Mouse (Mus musculus): ENCODE results near the gene Cfap54. TPM values are rescaled to one million over a fixed set of nuclear protein-coding genes. Genes with fewer than 3 reads are reported as not detected.

The Cfap54 gene
- total and polyA plus RNA-seq, 2 experiments from 2014 or later, result 3.0 to 5.2 TPM

DNA sequence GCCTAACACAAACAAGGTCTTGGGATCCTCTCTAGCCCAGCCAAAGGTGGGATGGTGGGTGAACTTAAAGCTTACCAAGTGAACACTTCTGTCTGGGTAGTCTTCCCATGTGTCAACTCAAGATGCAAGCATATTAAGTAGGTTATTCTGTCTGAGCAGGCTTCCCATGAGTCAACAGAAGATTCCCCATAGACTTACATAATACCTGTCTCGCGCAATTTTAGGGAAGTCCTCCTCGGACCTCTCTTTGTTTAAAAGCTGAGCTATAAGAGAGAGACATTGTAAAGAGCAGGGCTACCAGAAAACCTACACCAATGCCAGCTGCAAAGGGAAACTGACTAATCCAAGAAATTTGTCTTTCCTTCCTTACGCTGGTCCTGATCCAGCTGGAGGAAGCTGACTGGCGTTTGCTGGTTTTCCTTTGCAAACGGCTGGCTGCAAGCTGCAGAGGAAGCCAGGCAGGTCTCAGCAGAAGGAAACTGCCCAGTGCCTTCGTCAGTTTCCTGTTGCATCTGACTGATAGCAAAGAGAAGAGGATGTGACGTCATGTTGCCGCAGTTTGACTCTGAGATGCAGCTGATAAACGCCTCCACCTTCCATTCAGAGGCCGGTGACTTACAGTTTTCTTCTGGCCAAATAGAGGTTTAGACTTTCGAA, 42.7 kb upstream of the Cfap54 start:
- no peak overlapping the region for H3K9ac ChIP-seq (replicated peaks; ENCODE audit: low read length)
- H3K27ac ChIP-seq, result no peak overlapping the region
- DNase-seq (ENCODE audit: low spot score) (peak; percentile 24), ATAC-seq (no peak)
- H3K36me3 ChIP-seq (ENCODE audit: insufficient read depth, low read length), result no peaks in the 10 kb centered on the region
- no peaks in the 10 kb centered on the region for H3K4me1 ChIP-seq (ENCODE audit: insufficient read depth, low read length)
- H3K27me3 ChIP-seq (ENCODE audit: insufficient read depth, low read length), result no peaks in the 10 kb centered on the region
- WGBS, result 71% methylated on average over 12 of the region's 12 CpGs
- H3K4me3 ChIP-seq (ENCODE audit: low read length), result no peak overlapping the region
- no peaks in the 10 kb centered on the region for H3K9me3 ChIP-seq (ENCODE audit: low read length)
- no peak for TF ChIP-seq CTCF (IDR thresholded peaks at IDR 0.05; ENCODE audit: low read depth)
- H3K4me2 ChIP-seq (ENCODE audit: low read depth, low read length), result no peak overlapping the region

DNA sequence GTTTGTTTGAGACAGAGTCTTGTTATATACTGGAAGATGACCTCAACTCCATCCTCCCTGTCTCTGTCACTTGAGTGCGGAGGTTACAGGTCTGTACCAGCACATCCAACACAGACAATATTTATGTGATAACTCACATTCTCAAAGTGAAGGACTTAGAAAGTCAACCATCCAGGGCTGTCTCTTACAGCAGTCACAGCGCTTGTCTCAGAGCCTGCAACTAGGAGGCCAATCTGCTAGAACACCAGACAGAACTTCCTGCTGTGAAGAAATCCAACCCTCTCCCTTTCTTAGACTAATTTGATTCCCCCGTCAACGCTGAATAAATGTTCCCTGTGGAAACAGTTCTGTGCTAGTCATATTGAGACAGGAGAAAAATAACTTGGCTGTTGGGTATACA, 41.9 kb upstream of the Cfap54 start:
- no peak overlapping the region for H3K27ac ChIP-seq
- 59% methylated on average over 4 of the region's 4 CpGs for WGBS
- DNase-seq (ENCODE audit: low spot score) (no peak), ATAC-seq (no peak)
- no peak overlapping the region for H3K4me3 ChIP-seq (ENCODE audit: low read length)
- no peaks in the 10 kb centered on the region for H3K4me1 ChIP-seq (ENCODE audit: insufficient read depth, low read length)
- H3K27me3 ChIP-seq (ENCODE audit: insufficient read depth, low read length), result no peaks in the 10 kb centered on the region
- H3K9ac ChIP-seq (replicated peaks; ENCODE audit: low read length), result no peak overlapping the region
- no peaks in the 10 kb centered on the region for H3K36me3 ChIP-seq (ENCODE audit: insufficient read depth, low read length)
- H3K9me3 ChIP-seq (ENCODE audit: low read length), result no peaks in the 10 kb centered on the region
- no peak overlapping the region for H3K4me2 ChIP-seq (ENCODE audit: low read depth, low read length)
- TF ChIP-seq CTCF (IDR thresholded peaks at IDR 0.05; ENCODE audit: low read depth), result no peak

DNA sequence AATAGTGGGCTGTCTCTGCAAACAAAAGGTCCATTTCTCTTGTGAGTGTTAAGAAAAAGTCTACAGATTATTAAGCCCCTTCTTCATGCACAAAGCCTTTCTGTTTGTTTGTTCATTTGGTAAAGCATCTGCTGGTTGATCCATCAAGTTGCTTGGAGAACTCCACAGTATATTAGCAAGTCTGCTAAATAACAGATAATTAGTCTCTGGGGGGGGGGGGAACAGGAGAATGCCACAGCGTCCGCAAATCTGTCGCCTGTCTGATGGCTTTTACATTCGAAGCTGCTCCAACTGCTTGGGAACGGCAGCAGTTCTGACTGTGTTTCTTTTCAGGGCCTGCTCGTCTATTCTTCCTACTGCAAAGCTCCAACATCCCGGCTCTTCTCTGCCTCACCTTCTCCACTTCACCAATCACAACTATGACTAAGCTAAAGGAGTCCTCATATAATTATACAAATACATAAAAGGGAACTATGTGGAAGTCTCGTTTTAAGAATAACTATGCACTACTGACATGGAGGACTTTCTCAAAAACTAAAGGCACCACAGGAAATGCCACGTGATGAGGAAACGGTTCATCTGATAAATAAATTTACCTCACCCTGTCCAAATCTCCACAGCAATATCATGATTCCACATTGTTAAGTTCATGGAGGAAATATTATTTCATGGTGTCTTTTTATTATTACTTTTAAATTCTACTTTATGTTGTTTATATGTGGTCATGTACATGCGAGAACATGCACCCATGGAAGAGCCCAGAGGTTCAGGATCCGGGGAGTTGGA, 41.2 kb upstream of the Cfap54 start:
- Histone ChIP-seq H3K4me2 (ENCODE audit: low read depth, low read length) (no peak overlapping the region), H3K27ac (no peak overlapping the region), H3K4me1 (ENCODE audit: insufficient read depth, low read length) (no peaks in the 10 kb centered on the region), H3K4me3 (ENCODE audit: low read length) (no peak overlapping the region), H3K9ac (replicated peaks; ENCODE audit: low read length) (no peak overlapping the region), H3K36me3 (ENCODE audit: insufficient read depth, low read length) (no peaks in the 10 kb centered on the region), H3K9me3 (ENCODE audit: low read length) (no peaks in the 10 kb centered on the region), H3K27me3 (ENCODE audit: insufficient read depth, low read length) (no peaks in the 10 kb centered on the region)
- TF ChIP-seq CTCF (IDR thresholded peaks at IDR 0.05; ENCODE audit: low read depth), result no peak
- DNase-seq (ENCODE audit: low spot score) (no peak), ATAC-seq (no peak)
- WGBS, result 55% methylated on average over 12 of the region's 12 CpGs

DNA sequence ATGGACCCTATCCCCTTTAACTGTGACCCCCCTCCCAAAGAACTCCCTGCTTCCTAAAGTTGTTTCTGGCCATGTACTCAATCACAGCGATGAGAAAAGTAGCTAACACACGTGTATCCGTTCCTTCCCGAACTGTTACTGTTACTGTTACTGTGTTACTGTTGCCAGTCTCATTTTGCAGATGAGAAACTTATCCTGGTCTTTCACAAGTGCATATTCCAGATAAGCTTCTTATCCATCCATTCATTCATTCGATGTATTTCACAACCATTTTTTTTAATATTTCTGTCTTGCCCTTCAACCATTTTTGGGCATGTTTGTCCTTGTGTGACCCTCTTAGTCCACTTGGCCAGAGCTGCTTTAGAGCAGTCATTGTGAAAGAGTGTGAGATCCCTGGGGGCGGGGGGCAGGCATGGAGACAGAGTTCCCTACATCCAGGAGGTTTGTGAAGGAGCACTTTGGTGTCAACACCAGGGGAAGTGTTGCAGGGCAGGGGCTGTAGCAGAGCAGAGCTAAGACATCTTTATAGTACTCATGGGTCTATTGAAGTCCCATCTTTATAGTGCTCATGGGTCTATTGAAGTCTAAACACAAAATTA, 39.9 kb upstream of the Cfap54 start:
- 95% methylated on average over 6 of the region's 6 CpGs for WGBS
- Histone ChIP-seq H3K4me1 (ENCODE audit: insufficient read depth, low read length) (no peaks in the 10 kb centered on the region), H3K4me2 (ENCODE audit: low read depth, low read length) (no peak overlapping the region), H3K4me3 (ENCODE audit: low read length) (no peak overlapping the region), H3K9me3 (ENCODE audit: low read length) (no peaks in the 10 kb centered on the region), H3K9ac (replicated peaks; ENCODE audit: low read length) (no peak overlapping the region), H3K27ac (no peak overlapping the region), H3K36me3 (ENCODE audit: insufficient read depth, low read length) (no peaks in the 10 kb centered on the region), H3K27me3 (ENCODE audit: insufficient read depth, low read length) (no peaks in the 10 kb centered on the region)
- TF ChIP-seq CTCF (IDR thresholded peaks at IDR 0.05; ENCODE audit: low read depth), result no peak
- no peak for ATAC-seq
- no peak for DNase-seq (ENCODE audit: low spot score)

DNA sequence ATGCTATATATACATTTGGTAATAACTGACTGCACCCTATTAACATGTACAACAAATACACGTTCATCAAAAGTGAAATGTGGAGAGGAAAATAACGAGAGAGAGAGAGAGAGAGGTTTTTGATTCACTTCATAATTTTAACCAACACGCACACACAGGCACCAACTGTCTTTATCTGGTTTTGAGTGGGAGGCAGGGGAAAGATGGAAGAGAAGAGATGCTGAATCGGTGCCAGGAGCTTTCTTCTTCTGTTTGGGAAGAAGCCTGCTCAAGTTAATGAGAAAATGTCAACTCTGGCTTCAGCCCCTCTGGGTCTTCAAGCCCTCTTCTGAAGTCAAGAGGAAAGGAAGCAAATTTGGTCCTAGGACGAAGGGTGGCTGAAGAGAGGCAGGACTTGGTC, 38.4 kb upstream of the Cfap54 start:
- ATAC-seq, result no peak
- no peak overlapping the region for H3K4me2 ChIP-seq (ENCODE audit: low read depth, low read length)
- H3K36me3 ChIP-seq (ENCODE audit: insufficient read depth, low read length), result no peaks in the 10 kb centered on the region
- H3K9me3 ChIP-seq (ENCODE audit: low read length), result no peaks in the 10 kb centered on the region
- no peak for TF ChIP-seq CTCF (IDR thresholded peaks at IDR 0.05; ENCODE audit: low read depth)
- WGBS, result 75% methylated on average over 5 of the region's 5 CpGs
- no peaks in the 10 kb centered on the region for H3K27me3 ChIP-seq (ENCODE audit: insufficient read depth, low read length)
- H3K4me1 ChIP-seq (ENCODE audit: insufficient read depth, low read length), result no peaks in the 10 kb centered on the region
- no peak overlapping the region for H3K4me3 ChIP-seq (ENCODE audit: low read length)
- DNase-seq (ENCODE audit: low spot score), result no peak
- H3K27ac ChIP-seq, result no peak overlapping the region
- no peak overlapping the region for H3K9ac ChIP-seq (replicated peaks; ENCODE audit: low read length)

DNA sequence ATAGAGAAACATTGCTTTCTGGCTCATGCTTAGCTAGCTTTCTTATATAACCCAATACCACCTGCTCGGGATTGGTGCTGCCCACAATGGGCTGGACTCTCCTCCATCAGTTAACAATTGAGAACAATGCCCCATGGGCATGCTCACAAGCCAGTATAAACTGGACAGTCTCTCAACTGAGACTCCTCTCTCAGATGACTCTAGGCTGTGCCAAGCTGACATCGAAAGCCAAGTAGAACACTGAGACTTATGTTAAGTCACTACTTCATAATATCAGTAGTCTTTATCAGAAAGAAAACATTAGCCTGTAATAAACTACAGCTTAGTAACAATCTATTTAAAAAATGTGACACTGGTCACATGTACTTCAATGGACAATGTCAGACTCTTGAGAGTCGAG, 35.2 kb upstream of the Cfap54 start:
- no peak overlapping the region for H3K4me3 ChIP-seq (ENCODE audit: low read length)
- H3K9me3 ChIP-seq (ENCODE audit: low read length), result no peaks in the 10 kb centered on the region
- no peak for ATAC-seq
- H3K4me1 ChIP-seq (ENCODE audit: insufficient read depth, low read length), result no peaks in the 10 kb centered on the region
- no peak for DNase-seq (ENCODE audit: low spot score)
- no peak overlapping the region for H3K27ac ChIP-seq
- no peak for TF ChIP-seq CTCF (IDR thresholded peaks at IDR 0.05; ENCODE audit: low read depth)
- no peak overlapping the region for H3K9ac ChIP-seq (replicated peaks; ENCODE audit: low read length)
- H3K36me3 ChIP-seq (ENCODE audit: insufficient read depth, low read length), result no peaks in the 10 kb centered on the region
- 89% methylated on average over 3 of the region's 3 CpGs for WGBS
- no peaks in the 10 kb centered on the region for H3K27me3 ChIP-seq (ENCODE audit: insufficient read depth, low read length)
- H3K4me2 ChIP-seq (ENCODE audit: low read depth, low read length), result no peak overlapping the region

DNA sequence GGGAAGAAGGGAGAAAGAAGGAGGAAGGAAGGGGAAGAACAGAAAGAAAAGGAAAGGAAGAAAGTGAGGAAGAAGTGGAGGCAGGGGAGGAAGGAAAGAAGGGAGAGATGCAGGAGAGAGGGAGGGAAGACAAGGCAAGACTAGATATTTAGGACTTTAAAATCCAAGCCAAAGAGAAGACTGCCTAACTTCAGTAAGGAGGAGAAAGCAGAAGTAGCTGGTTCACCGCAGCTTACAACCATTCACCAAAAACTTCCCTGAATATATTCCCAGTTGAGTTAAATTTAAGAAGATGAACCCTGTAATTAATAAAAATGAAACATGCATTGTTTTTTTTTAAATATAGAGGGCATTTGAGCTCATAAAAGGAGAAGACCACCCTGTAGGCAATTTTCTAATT, 34.3 kb upstream of the Cfap54 start:
- WGBS, result 82% methylated on average over 1 of the region's 1 CpGs
- Histone ChIP-seq H3K4me2 (ENCODE audit: low read depth, low read length) (no peak overlapping the region), H3K9ac (replicated peaks; ENCODE audit: low read length) (no peak overlapping the region), H3K27ac (no peak overlapping the region), H3K27me3 (ENCODE audit: insufficient read depth, low read length) (no peaks in the 10 kb centered on the region), H3K4me1 (ENCODE audit: insufficient read depth, low read length) (no peaks in the 10 kb centered on the region), H3K9me3 (ENCODE audit: low read length) (no peaks in the 10 kb centered on the region), H3K36me3 (ENCODE audit: insufficient read depth, low read length) (no peaks in the 10 kb centered on the region), H3K4me3 (ENCODE audit: low read length) (no peak overlapping the region)
- DNase-seq (ENCODE audit: low spot score), result no peak
- no peak for TF ChIP-seq CTCF (IDR thresholded peaks at IDR 0.05; ENCODE audit: low read depth)
- ATAC-seq, result no peak
